Mouse (Mus musculus): ENCODE results near the gene Zcchc7.
A peak's percentile ranks its signal among the peaks of the same experiment; 100 is the strongest.

Zcchc7 gene

GRCm38 (mm10) chr4:44755553-44756133 is at the start of gene Zcchc7:
Gene Zcchc7, plus strand, starts transcription at chr4:44755877.
- no peak for DNase-seq (ENCODE audit: low read depth)

GRCm38 (mm10) chr4:44705967-44706366 is 49.7 kb upstream of the Zcchc7 start:
- DNase-seq (ENCODE audit: low read depth) = no peak

GRCm38 (mm10) chr4:44706865-44707264 is 48.8 kb upstream of the Zcchc7 start:
- no peak for DNase-seq (ENCODE audit: low read depth)

- DNase-seq (ENCODE audit: low read depth) = no peak
These were observed 47.4 kb upstream of the Zcchc7 start for GRCm38 (mm10) chr4:44708311-44708710.

- no peak for DNase-seq (ENCODE audit: low read depth)
These were observed 46.5 kb upstream of the Zcchc7 start for GRCm38 (mm10) chr4:44709091-44709695.

GRCm38 (mm10) chr4:44709740-44710700 is 45.7 kb upstream of the Zcchc7 start, which contains the start of gene Pax5:
Gene Pax5, minus strand, starts transcription at chr4:44710487.
- no peak for DNase-seq (ENCODE audit: low read depth)

GRCm38 (mm10) chr4:44710701-44711097 is 45.0 kb upstream of the Zcchc7 start:
- DNase-seq (ENCODE audit: low read depth) = no peak

GRCm38 (mm10) chr4:44711136-44711900 is 44.4 kb upstream of the Zcchc7 start:
- DNase-seq (ENCODE audit: low read depth) = no peak

- DNase-seq (ENCODE audit: low read depth) = peak; percentile 5
These were observed 43.5 kb upstream of the Zcchc7 start for GRCm38 (mm10) chr4:44712051-44712700.

GRCm38 (mm10) chr4:44712786-44713553 is 42.7 kb upstream of the Zcchc7 start:
- DNase-seq (ENCODE audit: low read depth) = no peak

GRCm38 (mm10) chr4:44713554-44714051 is 42.1 kb upstream of the Zcchc7 start:
- DNase-seq (ENCODE audit: low read depth) = no peak

- no peak for DNase-seq (ENCODE audit: low read depth)
These were observed 41.5 kb upstream of the Zcchc7 start for GRCm38 (mm10) chr4:44714111-44714621.

GRCm38 (mm10) chr4:44715621-44716160 is 40.0 kb upstream of the Zcchc7 start:
- DNase-seq (ENCODE audit: low read depth) = no peak

- no peak for DNase-seq (ENCODE audit: low read depth)
These were observed 39.3 kb upstream of the Zcchc7 start for GRCm38 (mm10) chr4:44716391-44716790.

GRCm38 (mm10) chr4:44717676-44718075 is 38.0 kb upstream of the Zcchc7 start:
- DNase-seq (ENCODE audit: low read depth) = no peak

GRCm38 (mm10) chr4:44720046-44720445 is 35.6 kb upstream of the Zcchc7 start:
- DNase-seq (ENCODE audit: low read depth) = no peak

GRCm38 (mm10) chr4:44721237-44721636 is 34.4 kb upstream of the Zcchc7 start:
- no peak for DNase-seq (ENCODE audit: low read depth)

- no peak for DNase-seq (ENCODE audit: low read depth)
These were observed 15.2 kb upstream of the Zcchc7 start for GRCm38 (mm10) chr4:44740471-44740870.

GRCm38 (mm10) chr4:44756134-44756951 is 666 bp downstream of the Zcchc7 start:
- peak; percentile 91 for DNase-seq (ENCODE audit: low read depth)
